Mouse (Mus musculus): ENCODE measurements around the gene Rpl37a.

DNA sequence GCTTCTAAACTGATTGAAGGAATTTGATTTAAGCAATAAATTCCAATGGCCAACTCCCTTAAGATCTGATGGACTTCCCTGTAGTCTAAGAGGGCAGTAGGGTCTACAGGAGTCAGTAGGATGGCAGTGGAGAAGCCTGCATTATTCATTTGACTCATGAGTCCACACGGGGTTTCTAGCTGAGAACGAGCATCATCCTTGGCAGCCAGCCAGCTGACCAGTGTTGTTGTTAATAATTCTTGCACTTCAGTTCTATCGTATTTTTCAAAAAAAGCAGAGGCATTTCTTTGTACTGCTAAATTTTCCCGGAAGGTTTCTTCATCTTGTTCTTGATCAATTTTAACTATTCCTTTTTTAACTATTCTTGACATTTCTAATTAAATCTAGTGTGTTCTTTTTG lies 12.4 kb upstream of the Rpl37a start:
- TF ChIP-seq POLR2A (IDR thresholded peaks at IDR 0.05; ENCODE audit: insufficient read depth, low read depth, low read length) (no peak), EP300 (IDR thresholded peaks at IDR 0.05; ENCODE audit: insufficient read depth, low read depth, low read length) (no peak)

All from heart, adult 2 months (tissue).